Mouse (Mus musculus): ENCODE measurements around the gene Cnfn. TPM values are rescaled to one million over a fixed set of nuclear protein-coding genes. Genes with fewer than 3 reads are reported as not detected.
"Not testable (repeated sequence)": the region's sequence is repeated elsewhere in the genome, so short reads cannot be mapped to it uniquely, and the experiment has no call there.

Cnfn gene
- polyA plus RNA-seq, 1 experiment: not detected

DNA sequence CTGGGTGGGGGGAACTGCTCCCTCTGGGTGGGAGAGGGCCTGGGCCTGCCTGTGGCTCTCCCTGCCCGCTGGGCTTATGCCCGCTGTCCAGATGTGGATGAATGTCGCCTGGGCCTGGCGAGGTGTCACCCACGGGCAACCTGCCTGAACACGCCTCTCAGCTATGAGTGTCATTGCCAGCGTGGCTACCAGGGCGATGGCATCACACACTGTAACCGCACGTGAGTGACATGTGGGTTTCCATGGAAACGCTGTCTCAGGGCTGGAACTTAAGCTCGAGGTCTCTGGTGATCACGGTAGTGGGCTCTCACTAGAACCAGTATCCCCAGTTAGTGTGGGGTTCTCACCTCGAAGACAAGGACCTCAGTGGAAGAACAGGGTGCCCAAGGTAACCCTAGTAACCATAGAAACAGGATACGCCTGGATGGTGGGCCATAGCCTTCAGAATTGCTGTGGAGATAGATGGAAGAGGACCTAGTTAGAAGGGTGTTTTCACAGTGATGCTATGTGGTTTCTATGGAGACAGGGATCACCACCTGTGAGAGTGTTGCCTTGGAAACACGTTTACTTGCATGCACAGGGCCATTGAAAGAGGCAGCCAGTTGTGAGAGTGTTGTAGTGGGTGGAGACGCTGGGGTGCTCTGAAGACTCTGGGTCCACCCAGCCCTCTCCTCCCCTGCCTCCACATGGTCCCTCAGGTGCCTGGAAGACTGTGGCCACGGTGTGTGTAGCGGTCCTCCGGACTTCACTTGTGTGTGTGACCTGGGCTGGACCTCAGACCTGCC is 28.3 kb downstream of the Cnfn start:
- H3K4me3 ChIP-seq (replicated peaks): no peak overlapping the region
- H3K9me3 ChIP-seq (ENCODE audit: control insufficient read depth, low read length): no peaks in the 10 kb centered on the region
- no peaks in the 10 kb centered on the region for H3K27me3 ChIP-seq (ENCODE audit: control insufficient read depth)
- TF ChIP-seq TAL1 (IDR thresholded peaks at IDR 0.05; ENCODE audit: low read length) (no peak), GATA1 (IDR thresholded peaks at IDR 0.05; ENCODE audit: low read length) (no peak)
- no peaks in the 10 kb centered on the region; the same call in 1 of the 2 replicates for H3K36me3 ChIP-seq (ENCODE audit: control insufficient read depth)
- no peaks in the 10 kb centered on the region for H3K4me1 ChIP-seq (ENCODE audit: control insufficient read depth)

DNA sequence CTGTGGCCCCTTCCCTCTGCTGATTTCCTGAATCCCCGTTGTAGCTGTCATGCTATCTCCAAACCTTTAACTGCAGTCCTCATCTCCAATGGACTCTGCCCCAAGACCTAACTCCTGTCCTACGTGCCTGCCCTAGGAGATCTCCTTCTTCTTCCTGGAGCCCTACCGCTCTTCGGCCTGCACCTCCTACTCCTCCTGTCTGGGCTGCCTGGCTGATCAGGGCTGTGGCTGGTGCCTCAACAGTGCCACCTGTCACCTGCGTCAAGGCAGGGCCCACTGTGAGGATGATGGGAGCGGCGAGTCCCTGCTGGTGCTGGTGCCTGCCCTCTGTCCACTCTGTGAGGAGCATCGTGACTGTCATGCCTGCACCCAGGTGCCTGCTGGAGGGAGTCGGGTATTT is 30.2 kb downstream of the Cnfn start:
- Histone ChIP-seq H3K36me3 (ENCODE audit: control insufficient read depth) (no peaks in the 10 kb centered on the region), H3K27me3 (ENCODE audit: control insufficient read depth) (no peaks in the 10 kb centered on the region), H3K4me3 (replicated peaks) (no peak overlapping the region), H3K4me1 (ENCODE audit: control insufficient read depth) (no peaks in the 10 kb centered on the region), H3K9me3 (ENCODE audit: control insufficient read depth, low read length) (no peaks in the 10 kb centered on the region)
- TF ChIP-seq GATA1 (IDR thresholded peaks at IDR 0.05; ENCODE audit: low read length) (no peak), TAL1 (IDR thresholded peaks at IDR 0.05; ENCODE audit: low read length) (no peak)

DNA sequence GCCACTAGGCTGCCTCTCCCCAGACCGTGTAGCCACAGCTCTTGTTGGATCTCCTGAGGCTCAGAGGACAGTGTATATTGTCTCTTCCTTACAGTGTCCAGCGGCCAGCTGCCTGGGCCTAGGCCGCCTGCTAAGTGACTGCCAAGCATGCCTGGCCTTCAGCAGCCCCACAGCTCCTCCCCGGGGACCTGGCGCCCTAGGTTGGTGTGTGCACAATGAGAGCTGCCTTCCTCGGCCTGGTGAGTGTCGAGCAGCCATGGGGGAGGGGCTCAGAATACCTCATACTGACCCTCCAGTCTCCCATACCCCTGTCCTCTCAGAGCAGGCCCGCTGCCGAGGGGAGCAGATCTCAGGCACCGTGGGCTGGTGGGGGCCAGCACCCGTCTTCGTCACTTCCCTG is 35.1 kb downstream of the Cnfn start:
- no peak for TF ChIP-seq GATA1 (IDR thresholded peaks at IDR 0.05; ENCODE audit: low read length)
- no peak for TF ChIP-seq TAL1 (IDR thresholded peaks at IDR 0.05; ENCODE audit: low read length)
- Histone ChIP-seq H3K27me3 (ENCODE audit: control insufficient read depth) (no peaks in the 10 kb centered on the region), H3K36me3 (ENCODE audit: control insufficient read depth) (no peaks in the 10 kb centered on the region), H3K4me3 (replicated peaks) (no peak overlapping the region), H3K9me3 (ENCODE audit: control insufficient read depth, low read length) (no peaks in the 10 kb centered on the region), H3K4me1 (ENCODE audit: control insufficient read depth) (no peaks in the 10 kb centered on the region)

DNA sequence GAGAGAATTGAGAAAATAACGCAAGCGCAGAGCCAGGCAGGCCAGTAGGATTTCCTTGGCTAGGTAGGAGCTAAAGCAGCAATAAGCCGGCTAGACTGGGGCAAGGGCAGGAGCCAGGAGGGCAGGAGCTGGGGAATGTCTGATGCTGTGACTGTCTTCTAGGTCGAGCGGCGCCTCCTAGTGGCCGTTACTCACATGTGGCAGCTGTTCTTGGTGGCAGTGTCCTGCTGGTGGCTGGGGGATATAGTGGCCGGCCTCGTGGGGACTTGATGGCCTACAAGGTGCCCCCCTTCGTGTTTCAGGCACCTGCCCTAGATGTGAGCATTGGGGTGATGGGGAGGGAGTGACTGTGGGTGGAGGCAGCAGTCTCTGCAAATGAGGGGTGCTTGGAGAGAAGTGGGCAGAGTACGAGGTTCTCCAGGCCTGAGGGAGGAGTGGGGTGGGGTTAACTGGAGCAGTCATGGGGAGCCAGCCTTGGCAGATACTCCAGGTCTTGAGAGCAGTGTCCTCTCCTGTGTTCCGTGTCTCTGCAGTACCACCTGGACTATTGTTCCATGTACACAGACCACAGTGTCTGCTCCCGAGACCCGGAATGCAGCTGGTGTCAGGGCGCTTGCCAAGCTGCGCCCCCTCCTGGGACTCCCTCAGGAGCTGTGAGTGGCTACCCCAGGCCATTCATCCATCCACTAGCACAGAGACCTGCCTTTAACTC is 35.8 kb downstream of the Cnfn start:
- H3K36me3 ChIP-seq (ENCODE audit: control insufficient read depth): no peaks in the 10 kb centered on the region
- TF ChIP-seq GATA1 (IDR thresholded peaks at IDR 0.05; ENCODE audit: low read length): no peak
- TF ChIP-seq TAL1 (IDR thresholded peaks at IDR 0.05; ENCODE audit: low read length): no peak
- H3K4me1 ChIP-seq (ENCODE audit: control insufficient read depth): no peaks in the 10 kb centered on the region
- H3K4me3 ChIP-seq (replicated peaks): no peak overlapping the region
- no peaks in the 10 kb centered on the region for H3K9me3 ChIP-seq (ENCODE audit: control insufficient read depth, low read length)
- H3K27me3 ChIP-seq (ENCODE audit: control insufficient read depth): no peaks in the 10 kb centered on the region

DNA sequence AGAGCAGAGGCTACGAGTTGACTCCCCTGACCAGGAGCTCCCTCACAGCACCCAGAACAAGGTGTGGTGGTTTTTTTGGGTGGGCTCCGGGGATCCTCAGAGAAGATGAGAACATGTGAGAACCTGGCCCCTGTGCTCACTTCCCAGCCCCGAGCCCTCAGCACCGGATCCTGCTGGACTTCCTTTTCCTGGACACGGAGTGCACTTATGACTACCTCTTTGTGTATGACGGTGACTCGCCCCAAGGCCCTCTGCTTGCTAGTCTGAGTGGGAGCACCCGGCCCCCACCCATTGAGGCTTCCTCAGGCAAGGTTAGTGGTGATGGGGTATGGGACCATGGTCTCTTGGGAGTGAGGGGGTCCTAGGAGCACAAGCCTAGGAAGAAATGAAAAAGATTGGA is 43.3 kb downstream of the Cnfn start:
- TF ChIP-seq GATA1 (IDR thresholded peaks at IDR 0.05; ENCODE audit: low read length) (no peak), TAL1 (IDR thresholded peaks at IDR 0.05; ENCODE audit: low read length) (no peak)
- Histone ChIP-seq H3K36me3 (ENCODE audit: control insufficient read depth) (no peaks in the 10 kb centered on the region), H3K4me1 (ENCODE audit: control insufficient read depth) (no peaks in the 10 kb centered on the region; the same call in 1 of the 2 replicates), H3K4me3 (replicated peaks) (no peak overlapping the region), H3K27me3 (ENCODE audit: control insufficient read depth) (no peaks in the 10 kb centered on the region), H3K9me3 (ENCODE audit: control insufficient read depth, low read length) (no peaks in the 10 kb centered on the region)

DNA sequence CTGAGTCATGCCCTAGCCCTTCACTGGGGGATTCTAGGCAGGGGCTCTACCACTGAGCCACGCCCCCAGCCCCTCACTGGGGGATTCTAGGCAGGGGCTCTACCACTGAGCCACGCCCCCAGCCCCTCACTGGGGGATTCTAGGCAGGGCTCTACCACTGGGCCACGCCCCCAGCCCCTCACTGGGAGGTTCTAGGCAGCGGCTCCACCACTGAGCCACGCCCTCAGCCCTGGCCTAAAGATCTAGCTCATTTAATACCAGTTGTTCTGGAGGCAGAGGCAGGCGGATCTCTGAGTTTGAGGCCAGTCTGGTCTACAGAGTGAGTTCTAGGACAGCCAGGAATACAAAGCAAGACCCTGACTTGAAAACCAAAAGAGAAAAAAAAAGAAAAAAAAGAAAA is 44.1 kb downstream of the Cnfn start:
- not testable (repeated sequence) for H3K4me1 ChIP-seq (ENCODE audit: control insufficient read depth); H3K27me3 ChIP-seq (ENCODE audit: control insufficient read depth); H3K36me3 ChIP-seq (ENCODE audit: control insufficient read depth); H3K4me3 ChIP-seq (replicated peaks); H3K9me3 ChIP-seq (ENCODE audit: control insufficient read depth, low read length)

DNA sequence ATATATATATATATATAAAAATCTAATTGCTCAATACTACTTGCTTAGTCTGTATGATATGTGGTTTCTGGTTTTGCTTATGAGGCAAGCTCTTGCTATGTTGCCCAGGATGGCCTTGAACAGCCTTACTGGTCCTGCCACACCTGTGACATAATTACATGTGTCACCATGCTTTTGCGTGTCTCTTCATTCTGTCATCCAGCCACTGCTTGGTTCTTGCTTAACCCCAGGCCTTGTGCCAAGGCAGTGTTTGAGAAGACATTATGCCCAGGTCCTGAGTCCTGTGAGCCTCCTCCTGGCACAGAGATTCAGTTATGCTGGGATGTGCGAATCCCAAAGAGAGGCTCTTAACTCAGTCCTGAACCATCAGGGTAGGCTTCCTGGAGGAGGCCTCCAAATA is 46.3 kb downstream of the Cnfn start:
- Histone ChIP-seq H3K27me3 (ENCODE audit: control insufficient read depth) (no peaks in the 10 kb centered on the region), H3K9me3 (ENCODE audit: control insufficient read depth, low read length) (no peaks in the 10 kb centered on the region), H3K4me1 (ENCODE audit: control insufficient read depth) (no peaks in the 10 kb centered on the region; the same call in 1 of the 2 replicates), H3K36me3 (ENCODE audit: control insufficient read depth) (no peaks in the 10 kb centered on the region), H3K4me3 (replicated peaks) (no peak overlapping the region)
- no peak for TF ChIP-seq GATA1 (IDR thresholded peaks at IDR 0.05; ENCODE audit: low read length)
- TF ChIP-seq TAL1 (IDR thresholded peaks at IDR 0.05; ENCODE audit: low read length): no peak

DNA sequence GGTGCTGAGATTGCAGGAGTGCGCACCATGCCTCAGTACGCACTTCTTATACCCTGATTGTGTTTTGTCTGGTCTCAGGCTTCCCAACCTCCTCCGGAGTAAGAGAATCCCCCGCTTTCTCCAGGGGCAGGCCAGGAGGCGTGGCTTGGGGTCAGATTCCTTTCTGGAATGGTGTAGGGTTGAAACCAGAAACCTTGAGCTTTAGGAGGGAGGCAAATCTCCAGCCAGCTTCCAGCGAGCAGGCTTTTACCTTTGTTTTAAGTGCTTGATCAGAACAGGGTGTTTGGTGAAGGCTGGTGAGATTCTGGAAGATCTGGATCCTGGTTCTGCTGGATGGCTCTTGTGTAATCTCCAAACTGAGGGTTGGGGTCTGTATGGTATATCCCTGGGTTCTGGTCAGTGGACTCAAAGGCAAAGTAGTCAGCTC is 47.5 kb downstream of the Cnfn start:
- H3K4me1 ChIP-seq (ENCODE audit: control insufficient read depth): peaks cover 6% of the 10 kb centered on the region
- TF ChIP-seq GATA1 (IDR thresholded peaks at IDR 0.05; ENCODE audit: low read length) (no peak), TAL1 (IDR thresholded peaks at IDR 0.05; ENCODE audit: low read length) (no peak)
- H3K27me3 ChIP-seq (ENCODE audit: control insufficient read depth): peaks cover 6% of the 10 kb centered on the region
- H3K9me3 ChIP-seq (ENCODE audit: control insufficient read depth, low read length): no peaks in the 10 kb centered on the region
- H3K4me3 ChIP-seq (replicated peaks): no peak overlapping the region
- H3K36me3 ChIP-seq (ENCODE audit: control insufficient read depth): no peaks in the 10 kb centered on the region

Other genes with a start within 250 kb of the Cnfn start
- gene Pou2f2, start 190.0 kb downstream of the Cnfn start, polyA plus RNA-seq (2012): 0.29 and 0.33 TPM in 2 replicates
- gene Dedd2, start 149.1 kb downstream of the Cnfn start, polyA plus RNA-seq (2012): 50.4 and 51.9 TPM in 2 replicates
- gene Zfp526, start 148.3 kb downstream of the Cnfn start, polyA plus RNA-seq (2012): 1.1 and 1.5 TPM in 2 replicates
- gene Gsk3a, start 131.9 kb downstream of the Cnfn start, polyA plus RNA-seq (2012): 30.9 and 31.8 TPM in 2 replicates
- gene Erf, start 119.0 kb downstream of the Cnfn start, polyA plus RNA-seq (2012): 3.2 and 3.6 TPM in 2 replicates
- 47.3 and 55.9 TPM in 2 replicates for gene Cic, start 102.0 kb downstream of the Cnfn start, polyA plus RNA-seq (2012)
- gene Pafah1b3, start 71.7 kb downstream of the Cnfn start, polyA plus RNA-seq (2012): 1.2 TPM in 2 replicates
- gene Prr19, start 68.3 kb downstream of the Cnfn start, polyA plus RNA-seq (2012): not detected in 2 replicates
- not detected in 2 replicates for gene Tmem145, start 63.6 kb downstream of the Cnfn start, polyA plus RNA-seq (2012)
- 0.03 and 0.16 TPM in 2 replicates for gene Megf8, start 52.6 kb downstream of the Cnfn start, polyA plus RNA-seq (2012)
- 0.22 and 0.32 TPM in 2 replicates for gene Lipe, start 29.0 kb upstream of the Cnfn start, polyA plus RNA-seq (2012)
- gene Cxcl17, start 43.2 kb upstream of the Cnfn start, polyA plus RNA-seq (2012): not detected in 2 replicates
- 0.01 TPM in 1 of 2 replicates, not detected in the other for gene Ceacam1, start 107.9 kb upstream of the Cnfn start, polyA plus RNA-seq (2012)
- not detected in 2 replicates for gene Ceacam2, start 170.1 kb upstream of the Cnfn start, polyA plus RNA-seq (2012)
- gene Erich4, start 246.2 kb upstream of the Cnfn start, polyA plus RNA-seq (2012): not detected in 2 replicates
- 0.73 and 1.1 TPM in 2 replicates for gene Dmac2, start 249.7 kb upstream of the Cnfn start, polyA plus RNA-seq (2012)